Mouse (Mus musculus) ZHBTc4 (cell line): ENCODE results near the gene Ergic1.
A peak's percentile ranks its signal among the peaks of the same experiment; 100 is the strongest.

Experiments used
- DNase-seq: peaks from one replicate; pipeline ENCODE4 v3.0.0-alpha.2; 2011; ENCODE audit warnings: low read depth, low spot score

Gene Ergic1

DNA sequence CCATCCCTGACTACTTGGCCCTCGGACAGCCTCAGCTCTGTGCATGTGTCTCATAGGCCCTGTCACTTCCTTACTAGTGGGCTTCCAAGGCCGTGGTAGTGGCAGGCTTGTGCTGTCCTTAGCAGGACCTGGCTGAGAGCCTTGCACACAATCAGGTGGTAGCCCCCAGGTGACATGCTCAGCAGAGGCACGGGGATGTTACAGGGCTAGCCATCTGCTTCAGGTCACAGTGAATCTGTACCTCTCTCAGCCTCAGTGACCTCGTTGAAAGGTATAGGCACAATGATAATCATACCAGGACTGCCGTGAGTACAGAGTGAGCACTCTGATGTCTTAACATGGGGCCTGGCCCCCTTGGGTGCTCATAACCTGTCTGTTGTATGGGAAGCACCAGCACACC is 13.4 kb downstream of the Ergic1 start:
- DNase-seq: no peak

DNA sequence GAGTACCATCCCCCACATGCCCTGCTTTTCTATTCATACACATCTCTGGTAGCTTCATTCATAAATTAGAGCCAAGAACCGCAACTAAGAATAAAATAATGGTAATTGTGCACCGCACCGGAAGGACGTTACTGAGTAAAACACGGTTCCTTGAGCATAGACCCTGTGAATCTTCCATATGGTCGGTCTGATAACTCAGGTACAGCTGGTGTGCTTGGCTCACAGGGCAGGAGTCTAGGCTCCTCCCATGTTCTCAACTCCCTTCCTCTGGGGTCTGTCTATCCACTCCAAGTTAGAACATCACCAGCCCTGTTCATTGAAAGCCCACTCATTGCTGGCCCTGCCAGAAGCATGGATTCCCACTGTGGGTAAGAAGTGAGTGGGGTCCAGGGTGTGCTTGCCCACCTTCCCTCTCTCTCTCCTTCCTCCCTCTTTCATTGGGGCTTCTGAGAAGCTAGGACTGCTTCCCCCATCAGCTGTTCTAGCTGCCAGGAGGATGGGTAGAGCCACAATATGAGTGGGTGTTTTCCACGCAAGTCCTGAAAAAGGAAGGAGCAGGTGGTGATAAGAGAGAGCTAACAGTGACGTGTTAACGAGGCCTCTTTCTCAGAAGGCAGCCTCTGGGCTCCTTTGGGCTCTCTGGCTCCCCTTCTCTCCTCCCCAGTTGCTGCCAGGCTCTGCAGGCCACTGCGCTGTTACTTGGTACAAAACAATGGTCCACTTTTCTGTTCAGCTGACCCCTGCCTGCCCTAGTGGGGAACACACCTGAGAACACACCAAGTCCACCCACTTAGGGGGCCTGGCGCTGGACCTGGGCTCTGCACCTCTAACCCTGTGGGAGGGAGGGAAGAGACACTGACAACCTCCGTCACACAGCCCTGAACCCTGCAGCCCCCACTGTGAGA is 14.7 kb downstream of the Ergic1 start:
- no peak for DNase-seq

DNA sequence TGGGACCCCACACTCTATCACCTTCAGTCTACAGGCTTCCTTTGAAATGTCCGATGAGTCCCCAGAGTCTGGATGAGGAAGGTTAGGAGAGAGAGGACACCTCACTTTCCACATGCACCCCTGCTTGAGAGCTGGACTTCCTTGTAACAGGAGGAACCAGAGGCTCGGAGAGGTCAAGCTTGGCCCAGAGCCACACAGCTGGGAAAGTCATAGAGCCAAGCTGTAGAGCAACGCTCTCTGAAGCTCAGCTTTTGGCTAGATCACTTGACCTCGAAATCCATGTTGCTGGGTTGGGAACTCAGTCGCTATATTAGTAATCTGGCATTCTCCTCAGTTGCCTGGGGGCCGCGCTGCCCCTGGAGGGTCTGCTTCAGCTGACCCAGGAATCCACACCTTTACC is 15.5 kb downstream of the Ergic1 start:
- no peak for DNase-seq

DNA sequence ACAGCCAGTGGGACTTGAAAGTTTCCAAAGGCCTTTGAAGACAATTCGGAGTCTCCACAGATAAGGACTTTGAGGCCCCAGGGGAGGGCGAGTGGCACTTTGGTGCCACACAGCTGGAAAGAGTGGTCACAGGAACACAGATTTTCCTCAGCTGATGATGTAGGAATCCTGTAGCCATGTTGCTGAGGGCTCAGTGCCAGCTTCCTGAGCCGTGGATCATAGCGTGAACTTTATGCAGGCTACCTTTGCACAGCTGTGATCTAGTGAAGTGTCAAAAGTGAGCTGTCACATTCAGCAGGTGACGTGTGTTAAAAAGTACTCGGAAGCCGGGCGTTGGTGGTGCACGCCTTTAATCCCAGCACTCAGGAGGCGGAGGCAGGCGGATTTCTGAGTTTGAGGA is 16.0 kb downstream of the Ergic1 start:
- no peak for DNase-seq

DNA sequence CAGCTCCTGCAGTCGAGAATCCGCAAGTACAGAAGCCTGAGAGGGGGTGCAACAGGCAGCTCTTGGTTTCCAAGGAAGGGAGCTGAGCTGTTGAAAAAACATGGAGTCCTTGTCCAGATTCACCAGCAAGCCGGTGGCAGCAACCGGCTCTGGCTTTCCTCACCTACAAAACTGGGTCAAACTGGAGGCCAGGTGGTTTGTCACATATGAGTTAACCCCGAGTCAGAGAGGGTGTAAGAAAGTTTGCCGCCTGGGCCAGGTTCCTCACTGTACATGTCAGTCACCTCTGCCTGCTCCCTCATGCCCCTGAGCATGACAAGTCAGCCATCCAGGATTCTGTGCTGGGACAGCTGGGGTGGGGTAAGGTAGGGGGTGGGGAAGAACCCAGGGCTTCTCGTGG is 16.9 kb downstream of the Ergic1 start:
- no peak for DNase-seq

DNA sequence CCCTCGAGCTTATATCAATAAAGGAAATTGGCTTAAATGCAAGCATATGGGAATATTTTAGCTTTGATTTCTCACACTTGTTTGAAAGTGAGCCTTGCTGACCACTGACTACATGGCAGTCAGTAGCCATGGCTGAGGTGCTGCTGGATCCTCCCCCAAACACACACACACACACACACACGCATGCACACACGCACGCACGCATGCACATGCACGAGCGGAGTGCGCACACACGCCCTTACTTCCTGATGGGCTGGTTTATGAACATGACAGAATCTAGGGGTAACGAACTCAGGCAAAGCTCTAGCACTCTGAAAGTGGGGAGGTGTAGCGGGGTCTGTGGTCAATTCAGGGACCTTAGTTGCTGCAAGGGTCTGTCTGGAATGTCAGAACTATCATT is 17.5 kb downstream of the Ergic1 start:
- no peak for DNase-seq

DNA sequence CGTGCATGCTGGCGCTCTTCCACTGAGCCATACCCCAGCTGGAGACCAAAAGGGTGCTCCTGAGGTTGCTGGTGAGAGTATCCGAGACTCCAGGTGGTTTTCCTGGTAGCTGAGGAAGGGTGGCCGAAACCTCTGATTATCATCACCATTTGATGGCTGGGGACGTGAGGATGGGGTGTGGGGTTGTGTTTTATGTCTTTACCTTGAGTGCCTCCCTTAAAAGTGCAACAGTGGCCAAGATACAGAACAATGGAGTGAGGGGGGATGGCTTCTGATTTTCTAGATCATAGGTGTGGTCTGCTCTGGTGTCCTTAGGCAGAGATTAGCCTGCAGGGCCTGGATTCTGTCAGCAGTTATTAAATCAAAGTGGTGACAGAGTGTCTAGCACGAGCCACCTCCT is 18.1 kb downstream of the Ergic1 start:
- DNase-seq: no peak

DNA sequence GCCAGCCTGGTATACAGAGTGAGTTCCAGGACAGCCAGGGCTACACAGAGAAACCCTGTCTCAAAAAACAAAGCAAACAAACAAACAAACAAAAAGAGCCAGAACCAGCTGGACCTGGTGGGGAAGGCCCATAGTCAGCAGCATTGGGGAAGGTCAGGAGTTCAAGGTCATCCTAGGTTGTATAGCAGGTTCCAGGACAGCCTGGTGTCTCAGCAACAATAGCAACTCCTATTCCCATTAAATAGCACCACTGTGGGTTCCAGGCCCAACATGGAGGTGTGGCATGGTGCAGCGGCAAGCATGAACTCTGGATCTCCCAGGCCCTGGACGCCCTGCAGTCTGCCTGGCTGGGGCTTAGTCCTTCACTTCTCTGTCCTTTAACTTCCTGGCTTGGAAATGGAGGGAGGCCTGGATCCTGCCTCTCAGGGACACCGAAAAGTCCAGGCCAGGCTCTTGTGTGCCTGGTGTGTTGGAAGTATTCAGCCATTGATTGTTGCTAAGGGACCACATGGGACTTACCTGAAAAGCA is 19.6 kb downstream of the Ergic1 start:
- DNase-seq: peak; percentile 79

DNA sequence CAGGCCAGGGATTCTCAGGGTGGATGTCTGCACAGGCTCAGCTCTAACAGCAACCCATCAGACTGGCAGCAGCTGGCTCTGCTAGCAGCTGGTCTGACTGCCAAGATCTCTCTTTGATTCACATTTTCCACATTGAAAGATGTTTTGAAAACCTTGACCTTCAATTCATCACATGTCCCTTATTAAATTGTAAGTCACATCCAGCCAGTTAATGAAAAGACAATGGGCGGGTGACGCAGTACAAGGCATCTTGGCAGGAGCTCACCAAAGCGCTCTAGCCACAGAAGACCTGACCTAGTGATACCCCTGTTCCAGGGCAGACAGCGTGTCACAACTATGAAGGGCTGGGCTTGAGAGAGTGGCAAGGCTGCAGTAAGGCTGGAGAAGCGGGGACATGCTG is 21.0 kb downstream of the Ergic1 start:
- DNase-seq: no peak

DNA sequence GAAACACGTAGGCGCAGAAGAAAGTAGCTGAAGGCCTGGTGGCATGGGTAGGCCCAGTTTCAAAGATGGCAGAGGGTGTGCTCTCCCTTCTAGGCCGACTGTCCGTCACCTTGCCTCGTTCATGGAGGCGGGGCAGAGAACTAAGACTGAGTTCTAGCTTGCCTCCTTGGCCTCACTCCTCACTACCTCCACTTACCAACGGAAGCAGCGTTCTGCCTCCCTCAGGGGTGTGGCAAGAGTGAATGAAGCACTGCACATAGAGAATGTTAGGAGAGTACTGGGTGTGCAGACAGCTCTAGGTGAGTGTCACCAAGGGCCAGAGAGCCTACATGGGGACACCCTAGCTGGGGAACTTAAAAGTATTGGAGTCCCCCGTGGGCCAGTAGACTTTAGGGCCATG is 21.8 kb downstream of the Ergic1 start:
- no peak for DNase-seq

DNA sequence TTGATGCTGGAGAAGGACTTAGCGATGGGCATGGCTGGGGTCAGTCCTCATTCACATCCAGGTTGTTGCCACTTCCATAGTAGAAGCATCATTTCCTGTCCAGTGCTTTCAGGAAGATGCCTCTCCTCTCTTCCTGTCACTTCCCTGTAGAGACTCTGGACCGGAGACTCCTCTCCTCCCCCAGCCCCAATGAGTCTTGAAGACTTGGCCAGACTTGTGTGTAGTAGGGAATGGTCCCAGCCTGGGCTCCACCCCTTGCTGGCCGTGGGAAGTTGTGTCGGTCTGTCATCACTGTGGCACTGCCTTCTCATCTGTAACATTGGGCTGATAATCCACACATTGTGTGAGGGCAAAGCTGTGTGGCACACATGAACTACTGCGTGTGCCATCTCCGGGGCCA is 22.3 kb downstream of the Ergic1 start:
- no peak for DNase-seq

DNA sequence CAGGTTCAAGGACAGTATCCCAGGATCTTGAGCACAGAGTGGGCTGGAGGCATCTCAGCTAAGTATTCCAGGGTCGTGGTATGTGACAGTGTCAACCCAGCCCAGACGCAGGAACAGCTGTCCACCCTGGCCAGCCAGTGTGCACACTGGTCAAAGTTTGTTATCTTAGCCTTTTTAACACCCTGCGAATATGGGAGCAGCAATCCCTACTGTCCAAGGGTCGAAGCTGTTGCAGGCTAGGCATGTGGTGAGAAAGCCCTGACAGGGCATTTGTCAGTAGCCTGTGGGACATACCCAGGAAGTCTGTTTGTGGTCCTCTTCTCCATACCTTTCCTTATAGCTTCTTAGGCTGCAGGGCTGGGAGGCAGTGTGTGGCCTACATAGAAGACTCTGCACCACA is 22.8 kb downstream of the Ergic1 start:
- DNase-seq: no peak

DNA sequence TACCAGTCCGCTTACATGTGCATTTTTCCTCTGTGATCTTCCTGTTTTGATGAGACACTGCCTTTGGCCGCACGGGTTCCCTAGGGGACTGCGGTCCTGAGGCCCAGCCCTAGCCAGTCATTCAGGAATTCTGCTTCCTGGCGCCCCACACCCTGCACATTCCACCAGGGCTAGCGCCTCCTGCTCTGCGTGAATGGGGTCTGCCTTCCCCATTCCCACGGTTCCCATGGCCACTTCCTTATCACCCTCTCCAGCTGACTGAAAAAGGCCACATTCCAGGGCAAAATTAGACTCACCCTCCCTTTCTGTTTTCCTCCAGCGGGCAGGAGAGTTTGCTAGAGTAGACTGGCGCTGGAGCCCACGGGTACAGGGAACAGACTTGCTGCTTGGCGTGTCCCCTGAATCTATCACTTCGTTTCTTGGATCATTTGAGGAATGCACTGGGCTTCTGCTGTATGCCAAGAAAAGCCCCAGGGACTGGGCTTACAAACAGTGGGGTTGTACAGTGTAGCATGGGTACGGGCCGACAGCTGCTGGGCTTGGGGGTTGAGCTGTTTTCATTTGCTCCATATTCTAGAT is 23.4 kb downstream of the Ergic1 start:
- peak; percentile 94 for DNase-seq

DNA sequence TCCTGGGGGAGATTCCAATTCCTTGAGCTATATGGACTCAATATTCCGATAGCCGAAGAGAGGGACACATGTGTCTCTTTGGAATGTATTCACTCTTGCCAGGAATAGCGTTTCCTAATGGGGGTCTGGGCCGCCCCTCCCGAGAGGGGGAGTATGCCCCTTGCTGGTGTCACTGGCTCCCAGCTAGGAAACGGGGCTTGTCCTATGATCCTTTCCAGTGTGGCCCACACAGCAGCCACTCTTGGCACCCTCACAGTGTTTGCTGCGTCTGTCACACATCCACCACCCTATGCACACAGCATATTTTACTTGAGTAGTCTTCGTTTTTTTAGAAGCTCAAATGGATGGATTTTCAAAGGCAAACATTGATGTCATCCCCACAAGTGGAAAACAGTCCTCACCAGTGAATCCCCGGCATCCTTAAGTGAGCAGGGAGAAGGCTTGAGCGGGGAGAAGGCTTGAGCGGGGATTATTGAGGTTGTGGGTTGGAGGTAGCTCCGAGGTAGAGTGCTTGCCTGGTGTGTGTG is 26.7 kb downstream of the Ergic1 start:
- no peak for DNase-seq

DNA sequence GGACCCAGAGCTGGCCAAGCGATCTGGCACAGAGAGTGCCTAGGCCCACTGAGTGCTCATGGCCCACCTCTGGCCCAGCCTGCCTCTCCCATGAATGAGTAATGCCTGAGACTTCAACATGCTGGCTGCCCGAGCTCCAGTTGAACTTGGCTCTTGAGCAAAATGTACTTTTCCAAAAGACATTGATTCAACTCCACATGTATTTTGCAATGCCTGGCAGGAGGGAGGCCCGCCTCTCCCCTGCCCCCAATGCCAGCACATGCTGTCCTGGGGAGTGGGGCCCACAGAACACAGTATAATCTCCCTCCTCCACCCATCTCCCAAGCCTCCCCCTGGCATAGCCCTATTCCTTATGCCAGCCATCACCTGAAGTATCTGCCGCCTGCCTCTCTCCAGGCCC is 31.2 kb downstream of the Ergic1 start:
- no peak for DNase-seq

DNA sequence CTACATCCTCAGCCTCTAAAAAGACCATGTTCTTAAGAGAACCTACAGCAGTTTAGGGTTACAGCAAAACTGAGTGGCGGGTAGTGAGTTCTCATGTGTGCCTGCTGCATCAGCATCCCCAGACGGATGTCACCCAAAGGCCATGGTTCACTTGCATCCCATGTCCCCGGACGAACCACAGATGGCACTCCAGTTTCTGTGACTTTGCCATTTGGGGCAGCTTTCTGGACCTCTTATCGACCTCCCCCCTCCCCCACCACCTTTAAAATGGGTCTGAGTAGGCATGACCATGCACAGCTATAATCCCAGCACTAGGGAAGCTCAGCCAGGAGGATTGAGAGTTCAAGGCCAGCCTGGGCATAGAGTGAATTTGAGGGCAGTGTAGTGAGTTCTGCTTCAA is 31.9 kb downstream of the Ergic1 start:
- no peak for DNase-seq

DNA sequence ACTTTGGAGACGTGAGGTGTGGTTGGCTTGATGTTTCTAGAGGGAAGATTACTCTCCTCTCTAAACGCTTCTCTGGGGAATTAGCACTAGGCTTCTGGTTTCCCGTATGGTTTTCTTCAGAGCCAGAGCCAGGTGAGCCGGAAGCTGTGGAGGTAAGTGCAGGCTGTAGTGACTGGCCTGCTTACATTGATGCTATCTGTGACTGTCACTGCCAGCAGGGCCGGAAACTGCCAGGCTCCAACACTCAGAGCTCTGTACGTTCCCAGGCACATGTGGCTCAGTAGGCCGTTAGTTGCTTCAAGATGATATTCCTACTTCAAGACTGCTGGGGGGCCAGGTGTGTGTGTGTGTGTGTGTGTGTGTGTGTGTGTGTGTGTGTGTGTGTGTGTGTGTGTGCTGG is 32.9 kb downstream of the Ergic1 start:
- DNase-seq: no peak

DNA sequence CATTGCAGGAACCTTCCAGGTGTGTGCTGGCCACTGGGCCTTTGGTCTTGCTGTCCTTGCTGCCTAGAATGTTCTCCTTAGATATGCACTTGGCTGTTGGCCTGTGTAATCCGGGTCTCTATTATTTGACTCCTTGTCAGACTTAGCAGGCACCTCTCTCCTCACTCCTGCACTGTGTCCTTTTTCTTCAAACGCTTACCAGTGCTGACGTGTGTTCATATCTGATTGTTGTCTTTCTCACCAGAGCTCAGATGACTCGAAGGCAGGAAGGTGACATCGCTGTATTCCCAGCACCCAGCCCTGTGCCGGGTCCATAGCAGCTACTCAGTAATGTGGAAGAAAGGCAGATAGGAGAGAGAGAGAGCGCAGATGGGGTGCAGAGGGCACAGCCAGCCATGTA is 33.7 kb downstream of the Ergic1 start:
- no peak for DNase-seq

DNA sequence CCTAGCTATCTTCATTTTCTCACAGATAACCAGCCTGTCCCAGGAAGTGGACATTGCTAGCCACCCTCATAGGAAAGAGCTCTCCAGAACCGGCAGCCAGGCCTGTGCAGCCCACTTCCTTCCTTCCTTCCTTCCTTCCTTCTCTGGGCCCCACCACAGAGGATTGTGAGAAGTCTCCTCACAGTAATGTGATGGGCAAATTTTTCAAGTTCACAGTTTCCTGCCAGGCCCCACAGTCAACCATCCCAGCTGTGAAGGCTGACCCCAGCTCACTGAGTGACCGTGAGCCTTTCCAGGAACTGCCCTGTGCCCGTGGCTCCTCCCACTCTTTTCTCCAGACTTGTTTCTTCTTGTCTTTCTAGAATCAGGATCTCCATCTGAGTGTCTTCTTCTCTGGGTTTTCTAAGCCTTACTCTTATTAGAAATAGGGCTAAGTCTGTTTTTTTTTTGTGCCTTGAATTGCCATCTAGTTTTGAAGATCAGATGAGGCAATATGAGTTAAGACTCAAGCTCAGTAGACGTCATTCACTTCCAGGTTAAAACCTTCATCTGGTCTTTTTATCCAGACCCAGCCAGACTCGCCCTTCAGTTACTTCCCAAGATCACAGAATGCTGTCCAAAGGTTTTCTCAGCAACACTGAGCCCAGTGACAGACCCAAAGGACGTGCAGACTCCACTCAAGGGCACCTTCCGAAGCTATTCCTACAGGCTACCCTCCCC is 34.3 kb downstream of the Ergic1 start:
- DNase-seq: no peak

DNA sequence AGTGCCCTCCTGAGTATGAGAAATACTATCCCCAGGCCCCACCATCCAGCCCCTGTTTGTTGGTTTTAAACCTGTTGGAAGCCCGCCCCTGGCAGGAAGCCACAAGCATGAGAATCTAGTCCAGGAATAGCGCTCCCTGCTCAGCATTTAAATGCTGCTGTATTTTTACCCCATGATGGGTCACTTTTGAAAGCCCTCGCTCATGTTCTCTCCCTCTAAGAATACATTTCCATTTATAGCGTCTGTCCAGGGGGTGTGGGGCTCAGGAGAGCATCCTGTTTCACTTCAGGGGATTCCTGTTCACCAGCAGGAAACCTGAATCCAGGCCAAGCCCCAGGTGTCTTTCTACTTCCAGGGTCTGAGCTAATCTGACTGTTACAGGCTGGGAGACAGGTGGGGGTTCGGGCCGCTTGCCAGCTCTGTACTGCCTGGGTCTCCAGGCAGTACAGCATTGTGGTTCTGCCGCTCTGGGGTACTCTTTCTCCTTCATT is 34.9 kb downstream of the Ergic1 start:
- DNase-seq: peak; percentile 39

DNA sequence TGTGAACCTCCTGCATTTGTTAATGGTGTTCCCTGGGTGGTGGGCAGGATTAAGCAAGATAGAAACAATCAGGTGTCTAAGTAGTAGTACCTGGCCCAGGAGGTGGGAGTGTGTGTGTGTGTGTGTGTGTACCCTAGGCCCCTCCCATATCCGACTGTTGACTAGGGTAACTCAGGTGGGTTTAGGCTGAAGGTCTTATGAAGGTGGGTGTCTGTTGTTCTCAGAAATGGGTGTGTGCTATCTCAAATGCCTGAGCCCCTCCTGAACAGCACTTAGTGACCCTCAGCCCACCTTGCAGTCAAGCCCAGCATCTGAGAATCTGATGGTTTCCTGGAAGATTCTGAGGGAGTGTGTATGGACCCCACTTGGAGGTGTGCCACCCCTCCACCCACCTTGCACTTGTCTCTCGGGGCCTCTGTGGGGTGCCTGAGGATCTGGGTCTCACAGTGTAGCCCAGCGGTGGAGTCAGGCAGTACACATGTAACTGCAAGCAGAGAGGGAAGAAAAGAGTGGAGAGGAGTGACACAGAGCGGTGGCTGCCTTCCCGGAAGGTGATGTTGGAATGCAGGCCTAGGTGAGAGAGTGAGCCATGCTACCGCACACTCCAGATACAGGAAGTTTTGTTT is 35.7 kb downstream of the Ergic1 start:
- DNase-seq: peak; percentile 64

DNA sequence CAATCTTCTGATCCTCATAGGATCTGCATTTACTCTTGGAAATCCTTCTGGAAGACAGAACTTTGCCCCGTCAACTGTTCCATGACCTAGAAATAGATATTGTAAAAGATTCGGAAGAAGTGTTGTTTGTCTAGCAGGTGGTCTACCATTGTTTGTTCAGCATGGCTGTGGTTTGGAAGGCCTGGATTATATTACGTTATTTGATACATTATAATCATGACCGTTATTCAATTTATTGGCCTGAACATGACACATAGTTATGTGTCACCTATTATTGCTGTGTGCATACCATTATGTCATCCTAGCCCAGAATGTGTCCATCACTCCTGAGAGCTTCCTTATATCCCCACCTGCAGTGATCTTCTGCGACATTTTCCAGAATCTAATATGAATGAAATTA is 37.6 kb downstream of the Ergic1 start:
- DNase-seq: no peak
